Mouse (Mus musculus) Patski (cell line): ENCODE data around the gene Esr1. TPM values are rescaled to one million over a fixed set of nuclear protein-coding genes. Genes with fewer than 3 reads are reported as not detected.
"Not testable (repeated sequence)": the region's sequence is repeated elsewhere in the genome, so short reads cannot be mapped to it uniquely, and the experiment has no call there.

Source experiments
- ATAC-seq: fragments of 100-300 bp; one replicate; pipeline ENCODE4 v1.8.0; 2021
- CTCF ChIA-PET: fragments of 350-600 bp; sonication (Branson Sonifier 250); formaldehyde crosslinking; loops from one replicate; lab custom pipeline; 2022; ENCODE audit warnings: inconsistent platforms; lab: Charles Lee
- POLR2A ChIA-PET: fragments of 350-600 bp; sonication (Branson Sonifier 250); formaldehyde crosslinking; loops from one replicate; lab custom pipeline; 2022; ENCODE audit warnings: antibody characterized with exemption, inconsistent platforms; lab: Charles Lee
- DNase-seq: peaks from one replicate; pipeline ENCODE4 v3.0.0-alpha.2; 2011; ENCODE audit warnings: low read depth, low spot score
- H3K27me3 ChIP-seq: fragments of 371-371 bp; one replicate; pipeline ENCODE4 v1.5.1; 2021
- CTCF ChIP-seq: fragments of 100-300 bp; IDR thresholded peaks from one replicate; pipeline ENCODE4 v1.5.1; 2021
- in situ Hi-C: fragments of 300-500 bp; cut with MboI; formaldehyde crosslinking; loops from 3 replicates; pipeline ENCODE4 v1.11.1; 2018; ENCODE audit warnings: low pct_unique_long_range_greater_than_20kb, mixed read lengths
- polyA plus RNA-seq: library from polyadenylated mRNA; unstranded; gene quantifications from one replicate; pipeline ENCODE4 v1.2.3, GENCODE M21; 2021

Esr1 gene
- polyA plus RNA-seq, 1 experiment from 2014 or later: 0.18 TPM

GRCm38 (mm10) chr10:4598244-4598842 lies 13.1 kb upstream of the Esr1 start:
- in situ Hi-C loops: loop anchor here (5.0 kb wide), 1 partner anchor 564 kb away; no protein-coding TSS in a partner anchor
- TF ChIP-seq CTCF: peak; percentile 79
- ATAC-seq: no peak
- POLR2A ChIA-PET: no interaction called here
- no peak for DNase-seq
- H3K27me3 ChIP-seq: no peaks in the 10 kb centered on the region
- CTCF ChIA-PET: interaction anchor here (1.0 to 1.6 kb wide), 5 partner anchors 9 to 566 kb away, joined by 3 to 4 read pairs (median 3); no protein-coding TSS in a partner anchor

- in situ Hi-C loops: loop anchor here (5.0 kb wide), 1 partner anchor 563 kb away; no protein-coding TSS in a partner anchor
- no peaks in the 10 kb centered on the region for H3K27me3 ChIP-seq
- no peak for TF ChIP-seq CTCF
- ChIA-PET POLR2A (no interaction called here), CTCF (interaction anchor here (1.0 to 1.6 kb wide), 4 partner anchors 8 to 566 kb away, joined by 3 to 4 read pairs (median 4); no protein-coding TSS in a partner anchor)
- no peak for DNase-seq
- ATAC-seq: no peak
These were observed 12.5 kb upstream of the Esr1 start for GRCm38 (mm10) chr10:4598916-4599315.

GRCm38 (mm10) chr10:4599591-4599990 lies 11.8 kb upstream of the Esr1 start:
- in situ Hi-C loops: loop anchor here (5.0 kb wide), 1 partner anchor 563 kb away; no protein-coding TSS in a partner anchor
- no peak for DNase-seq
- TF ChIP-seq CTCF: no peak
- ChIA-PET POLR2A (no interaction called here), CTCF (interaction anchor here (1.0 to 1.2 kb wide), 2 partner anchors 11 to 565 kb away, joined by 3 to 4 read pairs; no protein-coding TSS in a partner anchor)
- H3K27me3 ChIP-seq: no peaks in the 10 kb centered on the region
- ATAC-seq: no peak

- no peak for TF ChIP-seq CTCF
- ATAC-seq (no peak), DNase-seq (no peak)
- ChIA-PET CTCF (no interaction called here), POLR2A (no interaction called here)
- no peaks in the 10 kb centered on the region for H3K27me3 ChIP-seq
- in situ Hi-C loops: loop anchor here (25.0 kb wide), 1 partner anchor 614 kb away; no protein-coding TSS in a partner anchor
These were observed 10.5 kb upstream of the Esr1 start for GRCm38 (mm10) chr10:4600796-4601474.

GRCm38 (mm10) chr10:4601612-4602011 lies 9.8 kb upstream of the Esr1 start:
- in situ Hi-C loops: loop anchor here (25.0 kb wide), 1 partner anchor 614 kb away; no protein-coding TSS in a partner anchor
- DNase-seq, H3K27me3 ChIP-seq, POLR2A ChIA-PET, CTCF ChIA-PET, ATAC-seq: not testable (repeated sequence)

GRCm38 (mm10) chr10:4602466-4602865 lies 8.9 kb upstream of the Esr1 start:
- ChIA-PET CTCF (no interaction called here), POLR2A (no interaction called here)
- DNase-seq: no peak
- no peak for TF ChIP-seq CTCF
- in situ Hi-C loops: loop anchor here (25.0 kb wide), 1 partner anchor 615 kb away; no protein-coding TSS in a partner anchor
- ATAC-seq: no peak
- H3K27me3 ChIP-seq: no peaks in the 10 kb centered on the region

- ATAC-seq (no peak), DNase-seq (no peak)
- in situ Hi-C loops: loop anchor here (25.0 kb wide), 1 partner anchor 617 kb away; no protein-coding TSS in a partner anchor
- no peak for TF ChIP-seq CTCF
- H3K27me3 ChIP-seq: no peaks in the 10 kb centered on the region
- CTCF ChIA-PET: no interaction called here
- POLR2A ChIA-PET: interaction anchor here (0.6 kb wide), 2 partner anchors 35 to 742 kb away, joined by 3 to 4 read pairs; no protein-coding TSS in a partner anchor
These were observed 6.7 kb upstream of the Esr1 start for GRCm38 (mm10) chr10:4604527-4605209.

GRCm38 (mm10) chr10:4610234-4610633 lies 1.2 kb upstream of the Esr1 start:
- CTCF ChIA-PET: interaction anchor here (1.2 kb wide), 2 partner anchors 11 to 15 kb away, joined by 3 read pairs; no protein-coding TSS in a partner anchor

GRCm38 (mm10) chr10:4612313-4613036 lies 1.1 kb downstream of the Esr1 start:
- no peak for DNase-seq
- no peak for ATAC-seq
- CTCF ChIA-PET: interaction anchor here (0.6 to 1.0 kb wide), 3 partner anchors 15 to 547 kb away, joined by 3 read pairs; no protein-coding TSS in a partner anchor
- no peak for TF ChIP-seq CTCF
- in situ Hi-C loops: loop anchor here (25.0 kb wide), 1 partner anchor 625 kb away; no protein-coding TSS in a partner anchor
- H3K27me3 ChIP-seq: no peaks in the 10 kb centered on the region
- POLR2A ChIA-PET: interaction anchor here (0.6 to 0.7 kb wide), 2 partner anchors 66 to 513 kb away, joined by 3 to 6 read pairs; no protein-coding TSS in a partner anchor

More at GRCm38 (mm10) chr10:4610234-4610633, 1.2 kb upstream of the Esr1 start:
- POLR2A ChIA-PET: no interaction called here
- no peaks in the 10 kb centered on the region for H3K27me3 ChIP-seq
- in situ Hi-C loops: loop anchor here (25.0 kb wide), 1 partner anchor 623 kb away; no protein-coding TSS in a partner anchor
- DNase-seq: no peak
- no peak for TF ChIP-seq CTCF
- ATAC-seq: peak; percentile 60
